Mouse (Mus musculus) embryonic facial prominence, embryonic 13.5 days (tissue): ENCODE results near the gene Nxnl1. TPM values are rescaled to one million over a fixed set of nuclear protein-coding genes. Genes with fewer than 3 reads are reported as not detected.
"Not testable (repeated sequence)": the region's sequence is repeated elsewhere in the genome, so short reads cannot be mapped to it uniquely, and the experiment has no call there.

Source experiments
- ATAC-seq: fragments of 200-750 bp; cut with Nextera tagmentation; 2 replicates; pipeline ENCODE4 v1.8.0; 2017; ENCODE audit warnings: low read depth; ENCODE audit not compliant: insufficient number of reproducible peaks, insufficient read depth, low FRiP score, low TSS enrichment
- H3K27ac ChIP-seq: fragments of 300-500 bp; sonication (generic); 2 replicates; pipeline ENCODE4 v1.5.1; 2015; ENCODE audit warnings: moderate library complexity, mild to moderate bottlenecking, inconsistent platforms
- H3K27me3 ChIP-seq: fragments of 300-500 bp; sonication (generic); 2 replicates; pipeline ENCODE4 v1.6.1; 2015; ENCODE audit warnings: mild to moderate bottlenecking, inconsistent platforms
- H3K36me3 ChIP-seq: fragments of 300-500 bp; sonication (generic); 2 replicates; pipeline ENCODE4 v1.6.1; 2015; ENCODE audit warnings: mild to moderate bottlenecking, inconsistent platforms
- H3K4me1 ChIP-seq: fragments of 300-500 bp; sonication (generic); 2 replicates; pipeline ENCODE4 v1.6.1; 2015; ENCODE audit warnings: inconsistent platforms
- H3K4me2 ChIP-seq: fragments of 300-500 bp; sonication (generic); 2 replicates; pipeline ENCODE4 v1.6.1; 2015; ENCODE audit warnings: moderate library complexity, mild to moderate bottlenecking, inconsistent platforms
- H3K4me3 ChIP-seq: fragments of 300-500 bp; sonication (generic); 2 replicates; pipeline ENCODE4 v1.5.1; 2015; ENCODE audit warnings: mild to moderate bottlenecking, inconsistent platforms
- H3K9ac ChIP-seq: fragments of 300-500 bp; sonication (generic); 2 replicates; pipeline ENCODE4 v1.6.1; 2015; ENCODE audit warnings: mild to moderate bottlenecking, inconsistent platforms
- H3K9me3 ChIP-seq: fragments of 300-500 bp; sonication (generic); 2 replicates; pipeline ENCODE4 v1.6.1; 2016; ENCODE audit warnings: inconsistent platforms
- WGBS: fragments of 180-500 bp; shearing (Covaris S2); methylation state at CpG from one replicate; pipeline ENCODE4 v1.1.7; 2015; ENCODE audit warnings: mixed read lengths; 5-methylcytosine and 5-hydroxymethylcytosine counted together
- polyA plus RNA-seq: library from polyadenylated mRNA; unstranded; fragments of >200 nt; fragmentation: Nextera tagmentation; extraction: Ambion mirVana; gene quantifications from 2 replicates; pipeline ENCODE4 v1.2.1, GENCODE M21; 2015

The Nxnl1 gene
- polyA plus RNA-seq, 1 experiment from 2014 or later: not detected

DNA sequence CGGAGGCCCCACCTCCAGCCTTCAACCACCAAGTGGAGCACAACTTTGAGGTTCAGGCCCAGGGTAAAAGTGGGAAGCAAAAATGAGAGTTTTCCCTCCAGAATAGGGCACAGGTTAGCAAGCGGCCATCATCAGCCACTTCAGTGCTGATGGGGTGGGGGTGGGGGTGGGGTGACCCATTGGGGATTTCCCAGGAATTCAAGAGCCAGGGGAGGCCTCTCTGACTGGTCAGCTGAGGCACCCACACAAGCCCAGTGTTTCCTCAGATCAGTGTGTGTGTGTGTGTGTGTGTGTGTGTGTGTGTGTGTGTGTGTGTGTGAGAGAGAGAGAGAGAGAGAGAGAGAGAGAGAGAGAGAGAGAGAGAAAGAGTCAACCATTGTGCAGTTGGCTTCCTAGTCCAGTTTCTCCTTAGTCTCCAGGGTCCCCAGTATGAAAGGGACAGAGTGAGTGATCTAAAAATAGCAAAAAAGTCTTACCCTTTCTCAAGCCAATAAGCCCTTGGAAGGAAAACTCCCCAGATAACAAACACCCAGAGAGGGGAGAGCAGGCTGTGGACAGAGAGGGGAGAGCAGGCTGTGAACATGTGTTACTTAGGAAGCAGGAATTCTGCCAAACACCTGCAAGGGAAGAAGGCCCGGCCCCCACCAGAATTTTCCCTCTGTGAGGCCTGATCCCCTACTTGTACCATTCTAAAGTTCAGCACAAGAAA lies 39.1 kb downstream of the Nxnl1 start:
- Histone ChIP-seq H3K9ac (no peak overlapping the region), H3K4me2 (no peak overlapping the region), H3K27me3 (peaks cover 58% of the 10 kb centered on the region), H3K9me3 (no peaks in the 10 kb centered on the region), H3K4me3 (no peak overlapping the region), H3K27ac (no peak overlapping the region), H3K4me1 (peaks cover 7% of the 10 kb centered on the region; the same call in 1 of the 2 replicates), H3K36me3 (no peaks in the 10 kb centered on the region)
- ATAC-seq: no peak
- 46% methylated on average over 3 of the region's 3 CpGs for WGBS

DNA sequence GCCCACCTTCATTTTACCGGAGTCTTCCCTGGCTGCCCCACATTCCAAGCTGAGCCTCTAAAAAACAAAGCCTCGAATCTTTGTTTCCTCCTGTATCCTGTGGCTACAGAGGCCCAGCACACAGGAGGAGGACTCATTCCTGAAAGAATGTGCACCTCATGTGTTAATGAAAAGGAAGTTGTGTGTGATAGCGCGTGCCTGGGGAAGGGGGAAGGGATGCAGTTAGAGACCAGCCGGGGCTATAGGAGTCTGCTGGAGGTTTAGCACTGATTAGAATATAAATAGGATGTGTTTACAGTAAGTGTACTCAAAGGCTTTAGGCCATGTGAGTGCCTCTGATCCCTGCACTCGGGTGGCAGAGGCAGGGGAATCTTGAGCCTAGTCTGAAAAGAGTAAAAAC lies 40.1 kb downstream of the Nxnl1 start:
- 0 out of 2 replicates have a peak overlapping the region, but pooled peaks have one; percentile 33 for H3K27ac ChIP-seq
- no peaks in the 10 kb centered on the region for H3K36me3 ChIP-seq
- 9% methylated on average over 6 of the region's 6 CpGs for WGBS
- H3K4me2 ChIP-seq: no peak overlapping the region
- ATAC-seq: no peak
- no peaks in the 10 kb centered on the region for H3K9me3 ChIP-seq
- H3K4me1 ChIP-seq: peaks cover 7% of the 10 kb centered on the region; the same call in 1 of the 2 replicates
- no peak overlapping the region for H3K9ac ChIP-seq
- peaks cover 59% of the 10 kb centered on the region for H3K27me3 ChIP-seq
- no peak overlapping the region for H3K4me3 ChIP-seq

DNA sequence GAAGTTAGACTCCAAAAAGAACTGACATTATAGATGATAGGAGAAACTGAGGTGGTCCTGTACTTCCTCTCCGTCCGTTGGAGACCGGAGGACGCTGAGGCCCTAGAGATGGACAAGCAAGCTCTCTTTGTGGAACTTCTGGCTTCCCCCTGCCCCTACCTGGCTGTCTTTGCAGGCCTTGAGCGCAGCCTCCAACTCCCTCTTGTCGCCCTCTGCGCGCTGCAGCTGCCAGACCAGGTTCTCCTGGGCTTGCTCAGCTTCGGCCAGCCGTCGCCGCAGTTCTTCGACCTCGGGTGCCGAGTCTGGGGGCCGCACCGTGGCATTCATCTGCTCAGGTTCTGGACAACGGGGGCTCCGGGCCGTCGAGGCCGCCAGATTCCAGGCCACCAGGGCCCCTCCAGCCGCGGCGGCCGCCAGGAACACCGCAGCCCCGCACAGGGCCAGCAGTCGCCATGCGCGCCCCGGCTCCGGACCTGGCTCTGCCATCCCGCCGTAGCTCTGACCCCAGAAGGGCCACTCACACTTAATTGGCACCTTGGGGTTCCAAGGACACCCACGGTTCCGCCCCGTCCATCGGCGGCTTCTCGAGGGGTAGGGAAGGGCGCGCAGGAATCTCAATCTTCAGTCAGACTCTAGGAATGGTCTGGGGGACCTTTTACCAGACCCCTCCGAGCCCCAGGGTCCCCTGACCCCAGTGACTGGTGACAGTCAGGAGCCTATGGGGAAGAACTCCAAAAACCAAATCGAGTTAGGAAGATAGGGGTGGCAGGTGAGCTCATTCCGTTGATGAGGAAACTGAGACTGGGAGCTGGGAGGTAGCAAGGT lies 41.0 kb downstream of the Nxnl1 start, which contains the start of gene Ccdc194:
Ccdc194 (minus strand) TSS at position 486 of the 825 bp plus-strand sequence.
- Histone ChIP-seq H3K4me1 (peaks cover 7% of the 10 kb centered on the region; the same call in 1 of the 2 replicates), H3K36me3 (no peaks in the 10 kb centered on the region), H3K9ac (peak within 1 kb of the TSS; percentile 33; the same call in 1 of the 2 replicates), H3K4me2 (peak within 1 kb of the TSS; percentile 21; the same call in 1 of the 2 replicates), H3K4me3 (peak within 1 kb of the TSS; percentile 17), H3K27ac (0 out of 2 replicates have a peak within 1 kb of the TSS, but pooled peaks have one; percentile 33), H3K9me3 (no peaks in the 10 kb centered on the region), H3K27me3 (peaks cover 59% of the 10 kb centered on the region)
- 7% methylated on average over 46 of the region's 46 CpGs for WGBS
- no peak for ATAC-seq

DNA sequence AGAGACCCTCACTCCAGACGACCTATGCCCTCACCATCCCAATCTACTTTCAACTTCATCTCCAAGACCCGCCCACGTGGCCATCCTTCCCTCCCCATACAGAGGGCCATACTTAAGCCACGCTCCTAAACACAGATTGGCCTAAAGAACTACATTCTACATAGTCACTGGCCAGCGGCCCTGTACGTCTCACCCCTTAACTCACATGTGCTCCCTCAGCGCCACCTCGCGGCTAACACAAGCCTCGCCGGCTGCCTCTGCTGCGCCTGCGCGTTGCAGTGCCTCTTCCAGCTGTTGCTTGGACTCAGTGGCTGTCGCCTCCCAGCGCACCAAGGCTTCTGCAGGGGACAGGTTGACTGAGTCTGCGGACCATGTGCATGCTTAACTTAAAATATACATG lies 44.8 kb downstream of the Nxnl1 start:
- Histone ChIP-seq H3K27me3 (peaks cover 38% of the 10 kb centered on the region), H3K4me2 (peak overlapping the region; percentile 44), H3K36me3 (no peaks in the 10 kb centered on the region), H3K27ac (no peak overlapping the region), H3K4me1 (peaks cover 11% of the 10 kb centered on the region; the same call in 1 of the 2 replicates), H3K4me3 (peak overlapping the region; percentile 15), H3K9me3 (no peaks in the 10 kb centered on the region), H3K9ac (0 out of 2 replicates have a peak overlapping the region, but pooled peaks have one; percentile 8)
- 2% methylated on average over 17 of the region's 17 CpGs for WGBS
- peak; percentile 54; the same call in 1 of the 2 replicates for ATAC-seq

DNA sequence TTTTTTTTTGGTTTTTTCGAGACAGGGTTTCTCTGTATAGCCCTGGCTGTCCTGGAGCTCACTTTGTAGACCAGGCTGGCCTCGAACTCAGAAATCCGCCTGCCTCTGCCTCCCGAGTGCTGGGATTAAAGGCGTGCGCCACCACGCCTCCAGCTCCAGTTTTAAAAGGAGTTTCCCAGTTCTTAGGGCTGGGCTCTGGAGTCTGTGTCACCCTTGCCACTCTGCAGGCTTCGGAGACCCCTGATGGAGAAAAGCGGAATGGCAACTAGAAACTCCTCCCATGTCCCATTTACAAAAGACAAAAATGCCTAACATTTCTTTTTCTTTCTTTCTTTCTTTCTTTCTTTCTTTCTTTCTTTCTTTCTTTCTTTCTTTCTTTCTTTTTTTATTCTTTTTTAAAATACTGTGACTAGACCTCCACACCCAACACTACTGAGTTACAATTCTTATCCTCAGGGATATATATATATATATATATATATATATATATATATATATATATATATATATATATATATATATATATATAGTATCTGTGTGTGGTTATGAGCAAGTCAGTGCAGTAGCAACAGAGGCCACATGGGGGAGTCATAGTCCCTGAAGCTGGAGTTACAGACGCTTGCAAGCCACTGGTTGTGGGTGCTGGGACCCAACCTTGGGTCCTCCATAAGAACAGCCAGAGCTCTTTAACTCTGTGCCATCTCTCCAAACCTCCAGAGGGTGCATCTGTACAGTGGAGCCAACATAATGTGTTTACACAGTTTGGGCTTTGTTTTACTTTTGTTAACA lies 47.2 kb downstream of the Nxnl1 start:
- H3K9ac ChIP-seq, H3K36me3 ChIP-seq, H3K4me3 ChIP-seq, H3K4me2 ChIP-seq, H3K4me1 ChIP-seq, ATAC-seq, H3K27ac ChIP-seq, H3K9me3 ChIP-seq: not testable (repeated sequence)
- WGBS: 34% methylated on average over 9 of the region's 10 CpGs
- H3K27me3 ChIP-seq: peaks cover 14% of the 10 kb centered on the region

DNA sequence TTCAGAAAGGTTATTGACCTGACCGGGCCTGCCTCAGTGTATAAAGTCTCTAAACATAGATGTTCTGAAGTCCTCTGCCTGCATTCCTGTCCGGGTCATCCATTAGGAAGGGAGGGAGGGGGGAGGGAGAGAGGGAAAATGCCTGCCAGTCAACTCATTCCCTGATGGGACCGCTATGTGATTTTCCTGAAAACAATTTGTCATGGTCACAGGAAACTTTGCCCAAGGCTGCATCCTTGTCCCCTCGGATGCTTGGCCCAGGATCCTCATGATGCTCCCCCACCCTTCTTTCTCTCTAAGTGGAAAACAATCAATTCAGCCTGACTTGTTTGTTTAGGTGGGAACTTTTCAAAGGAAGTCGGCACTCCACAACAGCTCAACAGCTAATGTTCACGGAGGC lies 49.6 kb downstream of the Nxnl1 start:
- Histone ChIP-seq H3K36me3 (no peaks in the 10 kb centered on the region), H3K27me3 (no peaks in the 10 kb centered on the region), H3K9me3 (no peaks in the 10 kb centered on the region), H3K4me3 (no peak overlapping the region), H3K9ac (no peak overlapping the region), H3K27ac (no peak overlapping the region), H3K4me2 (no peak overlapping the region), H3K4me1 (0 out of 2 replicates have a peak, but pooled peaks cover 3% of the 10 kb centered on the region)
- 3% methylated on average over 6 of the region's 6 CpGs for WGBS
- ATAC-seq: no peak

DNA sequence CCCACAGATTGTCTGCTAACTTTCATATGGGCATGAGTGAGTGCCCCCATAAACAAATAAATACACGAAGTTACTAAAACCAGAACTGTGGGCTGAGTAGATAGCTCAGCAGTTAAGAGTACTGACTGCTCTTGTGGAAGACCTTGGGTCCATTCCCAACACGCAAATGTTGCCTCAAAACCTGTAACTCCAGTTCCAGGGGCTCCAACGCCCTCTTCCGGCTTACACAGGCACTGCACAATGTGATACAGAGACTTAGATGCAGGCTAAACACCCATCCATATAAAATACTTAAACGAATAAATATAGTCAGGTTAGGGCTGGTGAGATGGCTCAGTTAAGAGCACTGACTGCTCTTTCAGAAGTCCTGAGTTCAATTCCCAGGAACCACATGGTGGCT lies 51.4 kb downstream of the Nxnl1 start:
- H3K4me3 ChIP-seq: no peak overlapping the region
- no peaks in the 10 kb centered on the region for H3K9me3 ChIP-seq
- no peak overlapping the region for H3K27ac ChIP-seq
- ATAC-seq: no peak
- no peak overlapping the region for H3K4me2 ChIP-seq
- H3K9ac ChIP-seq: no peak overlapping the region
- H3K4me1 ChIP-seq: 0 out of 2 replicates have a peak, but pooled peaks cover 3% of the 10 kb centered on the region
- H3K36me3 ChIP-seq: no peaks in the 10 kb centered on the region
- 73% methylated on average over 5 of the region's 5 CpGs for WGBS
- peaks cover 8% of the 10 kb centered on the region for H3K27me3 ChIP-seq

DNA sequence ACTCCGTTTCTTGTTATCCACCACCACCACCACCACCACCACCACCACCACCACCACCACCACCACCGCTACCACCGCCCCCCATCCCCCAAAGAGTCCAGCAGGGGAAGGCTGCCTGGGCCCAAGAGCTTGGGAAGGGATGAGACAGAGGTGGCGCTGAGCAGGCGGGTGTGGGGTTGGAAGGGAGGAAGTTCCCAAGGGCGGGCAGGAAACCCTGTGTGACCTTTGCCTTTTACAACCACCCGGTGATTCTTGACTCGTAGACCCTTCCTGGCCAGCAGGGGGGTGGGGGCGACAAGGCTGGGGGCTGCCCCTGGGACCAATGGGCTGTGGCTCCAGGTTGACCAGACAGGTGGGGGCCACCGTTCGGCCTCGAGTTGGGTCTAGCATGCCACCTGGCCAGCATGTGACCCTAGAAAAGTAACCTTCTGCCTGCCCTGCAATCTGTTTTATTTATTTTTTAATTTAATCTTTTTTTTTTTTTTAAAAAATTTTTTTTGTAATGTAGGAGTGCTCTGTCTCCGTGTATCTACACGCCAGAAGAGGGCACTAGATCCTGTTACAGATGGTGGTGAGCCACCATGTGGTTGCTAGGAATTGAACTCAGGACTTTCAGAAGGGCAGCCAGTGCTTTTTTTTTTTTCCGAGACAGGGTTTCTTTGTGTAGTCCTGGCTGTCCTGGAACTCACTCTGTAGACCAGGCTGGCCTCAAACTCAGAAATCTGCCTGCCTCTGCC lies 53.2 kb downstream of the Nxnl1 start:
- WGBS: 59% methylated on average over 15 of the region's 15 CpGs
- no peak for ATAC-seq

DNA sequence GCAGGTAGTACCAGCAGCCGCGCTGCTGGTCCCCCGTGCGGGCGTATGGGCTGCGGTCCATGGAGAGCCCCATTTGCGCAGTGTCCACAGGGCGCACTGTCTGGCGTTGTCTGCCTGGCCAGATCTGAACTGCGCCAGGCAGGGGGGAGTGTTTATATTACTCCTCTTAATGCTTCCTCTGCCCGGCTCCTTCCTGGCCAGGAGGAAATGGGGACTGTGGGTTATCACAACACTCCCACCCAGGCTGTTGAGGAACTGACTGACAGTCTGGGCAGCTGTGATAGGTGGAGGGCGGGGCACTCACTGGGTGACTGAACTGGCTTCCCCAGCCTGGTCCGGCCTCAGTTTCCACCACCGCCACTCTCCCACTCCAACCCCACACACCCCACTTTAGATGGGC lies 54.8 kb downstream of the Nxnl1 start, which contains the start of gene Plvap:
Plvap (minus strand) TSS at position 109 of the 400 bp plus-strand sequence.
- Histone ChIP-seq H3K27me3 (peaks cover 40% of the 10 kb centered on the region), H3K27ac (no peak within 1 kb of the TSS), H3K9ac (no peak within 1 kb of the TSS), H3K4me1 (peaks cover 11% of the 10 kb centered on the region), H3K36me3 (no peaks in the 10 kb centered on the region), H3K4me3 (peak within 1 kb of the TSS; percentile 19), H3K4me2 (no peak within 1 kb of the TSS), H3K9me3 (no peaks in the 10 kb centered on the region)
- no peak for ATAC-seq
- 55% methylated on average over 14 of the region's 14 CpGs for WGBS

More for the DNA sequence above, 53.2 kb downstream of the Nxnl1 start:
- Histone ChIP-seq H3K27ac (no peak overlapping the region), H3K4me1 (peaks cover 4% of the 10 kb centered on the region; the same call in 1 of the 2 replicates), H3K4me2 (no peak overlapping the region), H3K9me3 (no peaks in the 10 kb centered on the region), H3K4me3 (no peak overlapping the region), H3K9ac (no peak overlapping the region), H3K36me3 (no peaks in the 10 kb centered on the region), H3K27me3 (peaks cover 24% of the 10 kb centered on the region)
